Mouse (Mus musculus): ENCODE results near the gene Ncbp2. TPM values are rescaled to one million over a fixed set of nuclear protein-coding genes. Genes with fewer than 3 reads are reported as not detected.
A peak's percentile ranks its signal among the peaks of the same experiment; 100 is the strongest.

Ncbp2 gene
- 103 and 116 TPM in 2 replicates for polyA plus RNA-seq (2014; fragmentation: Nextera tagmentation; extraction: Ambion mirVana)

GRCm38 (mm10) chr16:31948345-31948774 is at the start of gene Ncbp2, which contains the start of gene 0610012G03Rik:
Gene Ncbp2 (plus strand): TSS chr16:31948513.
Gene 0610012G03Rik (minus strand): TSS chr16:31948494.
- peaks cover 18% of the 10 kb centered on the region for H3K4me1 ChIP-seq (ENCODE audit: control insufficient read depth, insufficient read depth, low read length)
- WGBS = under 1% methylated on average over 51 of the region's 55 CpGs
- peak; percentile 93 for ATAC-seq

GRCm38 (mm10) chr16:31898546-31899326 is 49.6 kb upstream of the Ncbp2 start:
- Histone ChIP-seq H3K9ac (ENCODE audit: low read length) (no peak overlapping the region), H3K27me3 (replicated peaks; ENCODE audit: control insufficient read depth, insufficient read depth, low read length) (no peaks in the 10 kb centered on the region), H3K27ac (ENCODE audit: low read depth, low read length) (peak overlapping the region; percentile 44; the same call in 1 of the 2 replicates), H3K4me3 (ENCODE audit: low read depth, low read length) (no peak overlapping the region), H3K9me3 (replicated peaks; ENCODE audit: control insufficient read depth, low read length) (no peaks in the 10 kb centered on the region; the same call in 1 of the 2 replicates), H3K4me2 (ENCODE audit: low read length) (no peak overlapping the region), H3K4me1 (ENCODE audit: control insufficient read depth, insufficient read depth, low read length) (peaks cover 6% of the 10 kb centered on the region; the same call in 1 of the 2 replicates), H3K36me3 (ENCODE audit: control insufficient read depth, insufficient read depth, low read length) (no peaks in the 10 kb centered on the region)
- DNase-seq (ENCODE audit: low spot score) (peak; percentile 71), ATAC-seq (peak; percentile 40)
- WGBS = 72% methylated on average over 18 of the region's 18 CpGs

More at GRCm38 (mm10) chr16:31948345-31948774, at the start of gene Ncbp2, which contains the start of gene 0610012G03Rik:
- Histone ChIP-seq H3K27me3 (replicated peaks; ENCODE audit: control insufficient read depth, insufficient read depth, low read length) (no peaks in the 10 kb centered on the region), H3K4me2 (ENCODE audit: low read length) (peak within 1 kb of the TSS; percentile 93), H3K4me3 (ENCODE audit: low read depth, low read length) (peak within 1 kb of the TSS; percentile 87), H3K36me3 (ENCODE audit: control insufficient read depth, insufficient read depth, low read length) (peaks cover 16% of the 10 kb centered on the region; the same call in 1 of the 2 replicates), H3K9me3 (replicated peaks; ENCODE audit: control insufficient read depth, low read length) (no peaks in the 10 kb centered on the region), H3K27ac (ENCODE audit: low read depth, low read length) (peak within 1 kb of the TSS; percentile 86), H3K9ac (ENCODE audit: low read length) (peak within 1 kb of the TSS; percentile 90)
- DNase-seq (ENCODE audit: low spot score) = peak; percentile 97

- no peak for ATAC-seq
- H3K4me1 ChIP-seq (ENCODE audit: control insufficient read depth, insufficient read depth, low read length) = peaks cover 6% of the 10 kb centered on the region; the same call in 1 of the 2 replicates
- H3K36me3 ChIP-seq (ENCODE audit: control insufficient read depth, insufficient read depth, low read length) = no peaks in the 10 kb centered on the region
- no peak overlapping the region for H3K4me3 ChIP-seq (ENCODE audit: low read depth, low read length)
- no peaks in the 10 kb centered on the region; the same call in 1 of the 2 replicates for H3K9me3 ChIP-seq (replicated peaks; ENCODE audit: control insufficient read depth, low read length)
- no peak overlapping the region for H3K27ac ChIP-seq (ENCODE audit: low read depth, low read length)
- H3K4me2 ChIP-seq (ENCODE audit: low read length) = no peak overlapping the region
- 85% methylated on average over 1 of the region's 1 CpGs for WGBS
- no peak overlapping the region for H3K9ac ChIP-seq (ENCODE audit: low read length)
- H3K27me3 ChIP-seq (replicated peaks; ENCODE audit: control insufficient read depth, insufficient read depth, low read length) = no peaks in the 10 kb centered on the region
- DNase-seq (ENCODE audit: low spot score) = no peak
These were observed 46.4 kb upstream of the Ncbp2 start for GRCm38 (mm10) chr16:31901886-31902285.

- Histone ChIP-seq H3K4me1 (ENCODE audit: control insufficient read depth, insufficient read depth, low read length) (no peaks in the 10 kb centered on the region; the same call in 1 of the 2 replicates), H3K4me3 (ENCODE audit: low read depth, low read length) (no peak overlapping the region), H3K9me3 (replicated peaks; ENCODE audit: control insufficient read depth, low read length) (no peaks in the 10 kb centered on the region; the same call in 1 of the 2 replicates), H3K27me3 (replicated peaks; ENCODE audit: control insufficient read depth, insufficient read depth, low read length) (no peaks in the 10 kb centered on the region), H3K36me3 (ENCODE audit: control insufficient read depth, insufficient read depth, low read length) (no peaks in the 10 kb centered on the region), H3K4me2 (ENCODE audit: low read length) (no peak overlapping the region), H3K27ac (ENCODE audit: low read depth, low read length) (no peak overlapping the region), H3K9ac (ENCODE audit: low read length) (no peak overlapping the region)
- DNase-seq (ENCODE audit: low spot score) (no peak), ATAC-seq (no peak)
- whole genome bisulfite sequencing = 91% methylated on average over 8 of the region's 8 CpGs
These were observed 45.1 kb upstream of the Ncbp2 start for GRCm38 (mm10) chr16:31903239-31903638.

- Histone ChIP-seq H3K36me3 (ENCODE audit: control insufficient read depth, insufficient read depth, low read length) (no peaks in the 10 kb centered on the region), H3K9me3 (replicated peaks; ENCODE audit: control insufficient read depth, low read length) (no peaks in the 10 kb centered on the region), H3K9ac (ENCODE audit: low read length) (no peak overlapping the region), H3K4me1 (ENCODE audit: control insufficient read depth, insufficient read depth, low read length) (no peaks in the 10 kb centered on the region), H3K4me2 (ENCODE audit: low read length) (no peak overlapping the region), H3K4me3 (ENCODE audit: low read depth, low read length) (no peak overlapping the region), H3K27me3 (replicated peaks; ENCODE audit: control insufficient read depth, insufficient read depth, low read length) (no peaks in the 10 kb centered on the region), H3K27ac (ENCODE audit: low read depth, low read length) (no peak overlapping the region)
- 74% methylated on average over 4 of the region's 4 CpGs for WGBS
- DNase-seq (ENCODE audit: low spot score) (no peak), ATAC-seq (no peak)
These were observed 43.0 kb upstream of the Ncbp2 start for GRCm38 (mm10) chr16:31905331-31905730.

GRCm38 (mm10) chr16:31905891-31906825 is 42.2 kb upstream of the Ncbp2 start:
- Histone ChIP-seq H3K4me2 (ENCODE audit: low read length) (0 out of 2 replicates have a peak overlapping the region, but pooled peaks have one; percentile 8), H3K4me1 (ENCODE audit: control insufficient read depth, insufficient read depth, low read length) (no peaks in the 10 kb centered on the region), H3K36me3 (ENCODE audit: control insufficient read depth, insufficient read depth, low read length) (no peaks in the 10 kb centered on the region), H3K9ac (ENCODE audit: low read length) (no peak overlapping the region), H3K27ac (ENCODE audit: low read depth, low read length) (no peak overlapping the region), H3K4me3 (ENCODE audit: low read depth, low read length) (no peak overlapping the region), H3K27me3 (replicated peaks; ENCODE audit: control insufficient read depth, insufficient read depth, low read length) (no peaks in the 10 kb centered on the region), H3K9me3 (replicated peaks; ENCODE audit: control insufficient read depth, low read length) (no peaks in the 10 kb centered on the region)
- DNase-seq (ENCODE audit: low spot score) (no peak), ATAC-seq (no peak)
- WGBS = 29% methylated on average over 20 of the region's 20 CpGs

GRCm38 (mm10) chr16:31906896-31907295 is 41.4 kb upstream of the Ncbp2 start:
- Histone ChIP-seq H3K36me3 (ENCODE audit: control insufficient read depth, insufficient read depth, low read length) (no peaks in the 10 kb centered on the region), H3K9ac (ENCODE audit: low read length) (no peak overlapping the region), H3K4me3 (ENCODE audit: low read depth, low read length) (no peak overlapping the region), H3K9me3 (replicated peaks; ENCODE audit: control insufficient read depth, low read length) (no peaks in the 10 kb centered on the region), H3K27ac (ENCODE audit: low read depth, low read length) (no peak overlapping the region), H3K4me1 (ENCODE audit: control insufficient read depth, insufficient read depth, low read length) (no peaks in the 10 kb centered on the region), H3K27me3 (replicated peaks; ENCODE audit: control insufficient read depth, insufficient read depth, low read length) (no peaks in the 10 kb centered on the region), H3K4me2 (ENCODE audit: low read length) (0 out of 2 replicates have a peak overlapping the region, but pooled peaks have one; percentile 8)
- WGBS = 20% methylated on average over 9 of the region's 9 CpGs
- ATAC-seq (no peak), DNase-seq (ENCODE audit: low spot score) (no peak)

- WGBS = 61% methylated on average over 11 of the region's 11 CpGs
- ATAC-seq (no peak), DNase-seq (ENCODE audit: low spot score) (no peak)
- Histone ChIP-seq H3K36me3 (ENCODE audit: control insufficient read depth, insufficient read depth, low read length) (no peaks in the 10 kb centered on the region), H3K4me2 (ENCODE audit: low read length) (no peak overlapping the region), H3K9ac (ENCODE audit: low read length) (no peak overlapping the region), H3K4me1 (ENCODE audit: control insufficient read depth, insufficient read depth, low read length) (no peaks in the 10 kb centered on the region), H3K27ac (ENCODE audit: low read depth, low read length) (no peak overlapping the region), H3K9me3 (replicated peaks; ENCODE audit: control insufficient read depth, low read length) (no peaks in the 10 kb centered on the region), H3K4me3 (ENCODE audit: low read depth, low read length) (no peak overlapping the region), H3K27me3 (replicated peaks; ENCODE audit: control insufficient read depth, insufficient read depth, low read length) (no peaks in the 10 kb centered on the region)
These were observed 39.4 kb upstream of the Ncbp2 start for GRCm38 (mm10) chr16:31908959-31909358.
